Mouse (Mus musculus) spleen, adult 2 months (tissue): Measurements from ENCODE around the gene Srrt.

Source experiments
- CTCF ChIP-seq: fragments of 200-500 bp; IDR thresholded peaks from 2 replicates; pipeline ENCODE4 v1.5.1; 2011; ENCODE audit warnings: mild to moderate bottlenecking, inconsistent platforms; ENCODE audit not compliant: insufficient read depth, insufficient read length, insufficient replicate concordance; ENCODE audit errors: extremely low read depth
- POLR2A ChIP-seq: fragments of 200-500 bp; IDR thresholded peaks from 2 replicates; pipeline ENCODE4 v1.6.1; 2011; ENCODE audit warnings: low read depth, low read length, inconsistent platforms

GRCm38 (mm10) chr5:137277360-137278342 lies 29.8 kb downstream of the Srrt start:
- TF ChIP-seq POLR2A (no peak), CTCF (peak; percentile 1; the same call in 1 of the 2 replicates)
